Mouse (Mus musculus): ENCODE data around the gene Yae1d1. TPM values are rescaled to one million over a fixed set of nuclear protein-coding genes. Genes with fewer than 3 reads are reported as not detected.

Yae1d1 gene
- total RNA-seq, 4 experiments from 2014 or later = 18.9 to 27.5 (median 23.6) TPM

Other genes with a start within 250 kb of the Yae1d1 start
- gene Cdk13, start 188.3 kb downstream of the Yae1d1 start, total RNA-seq (2022) = 10 to 100 TPM; 54.0 to 59.9 (median 55.3) TPM
- 10 to 100 TPM; 54.4 to 58.9 (median 56.5) TPM for gene Rala, start 49.1 kb downstream of the Yae1d1 start, total RNA-seq (2022)